Mouse (Mus musculus) urinary bladder, postnatal 0 days (tissue): ENCODE data around the gene Mmp17. TPM values are rescaled to one million over a fixed set of nuclear protein-coding genes. Genes with fewer than 3 reads are reported as not detected.

Source experiments
- polyA plus RNA-seq: library from polyadenylated mRNA; unstranded; fragments of >200 nt; fragmentation: Nextera tagmentation; extraction: Ambion mirVana; gene quantifications from 2 replicates; pipeline ENCODE4 v1.2.1, GENCODE M21; 2015

Mmp17 gene
- 12.8 and 14.1 TPM in 2 replicates for polyA plus RNA-seq

DNA sequence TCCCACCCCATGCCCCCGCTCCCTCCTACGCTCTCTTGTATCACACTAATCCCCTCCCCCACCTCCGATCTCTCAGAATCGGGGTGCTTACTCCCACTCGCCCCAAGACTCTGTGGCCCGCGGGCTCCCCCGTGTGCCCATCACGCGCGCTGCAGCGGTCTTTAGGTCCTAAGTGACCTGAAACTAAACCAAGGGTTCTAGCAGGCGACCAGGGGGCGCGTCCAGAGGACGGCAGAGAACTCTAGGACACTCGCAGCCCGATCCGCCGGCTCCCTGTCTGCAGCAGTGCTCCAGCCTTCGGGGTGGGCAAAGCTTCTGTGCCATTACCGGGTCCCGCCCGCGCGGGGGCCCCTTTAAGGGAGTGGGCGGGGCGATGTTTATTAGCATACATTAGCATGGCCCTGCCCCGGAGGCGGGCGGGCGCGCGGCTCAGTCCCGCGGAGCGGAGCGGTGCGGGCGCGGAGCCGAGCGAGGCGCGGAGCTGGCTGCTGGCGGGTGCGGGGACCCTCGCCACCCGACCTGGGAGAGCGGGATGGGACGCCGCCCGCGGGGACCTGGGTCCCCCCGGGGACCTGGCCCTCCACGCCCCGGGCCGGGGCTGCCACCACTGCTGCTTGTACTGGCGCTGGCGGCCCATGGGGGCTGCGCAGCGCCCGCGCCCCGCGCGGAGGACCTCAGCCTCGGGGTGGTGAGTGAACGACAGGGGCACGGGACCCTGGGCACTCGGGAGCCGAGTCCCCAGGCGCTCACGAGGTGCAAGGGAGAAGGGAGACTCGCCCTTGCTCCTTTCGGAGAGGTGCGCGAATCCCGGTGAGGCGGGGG lies at the start of gene Mmp17:
Gene Mmp17 (plus strand): TSS at position 409 of the 822 bp plus-strand sequence.

Other genes starting within 250 kb of the Mmp17 start
- gene Sfswap, start 82.9 kb upstream of the Mmp17 start, polyA plus RNA-seq: 23.9 and 24.8 TPM in 2 replicates
- 1.4 and 1.7 TPM in 2 replicates for gene Zfp11, start 85.9 kb downstream of the Mmp17 start, polyA plus RNA-seq
- not detected in 2 replicates for gene Sept14, start 124.3 kb downstream of the Mmp17 start, polyA plus RNA-seq
- 130 and 134 TPM in 2 replicates for gene Mrps17, start 131.3 kb downstream of the Mmp17 start, polyA plus RNA-seq
- gene Nipsnap2, start 140.9 kb downstream of the Mmp17 start, polyA plus RNA-seq: 82.8 and 84.1 TPM in 2 replicates
- gene Psph, start 203.3 kb downstream of the Mmp17 start, polyA plus RNA-seq: 24.5 and 24.6 TPM in 2 replicates